Mouse (Mus musculus) T-cell, adult 66 days (primary cell): Measurements from ENCODE around the gene Gm13691. TPM values are rescaled to one million over a fixed set of nuclear protein-coding genes. Genes with fewer than 3 reads are reported as not detected.

Experiments used
- total RNA-seq, 2 experiments: library from RNA; stranded (reverse); gene quantifications; 3 replicates in 1 of 2; 4 replicates in 1 of 2; pipeline ENCODE4 v1.2.4; 2023

Gm13691 gene
- 1 to 10 TPM; 2.8 to 3.5 TPM for total RNA-seq

DNA sequence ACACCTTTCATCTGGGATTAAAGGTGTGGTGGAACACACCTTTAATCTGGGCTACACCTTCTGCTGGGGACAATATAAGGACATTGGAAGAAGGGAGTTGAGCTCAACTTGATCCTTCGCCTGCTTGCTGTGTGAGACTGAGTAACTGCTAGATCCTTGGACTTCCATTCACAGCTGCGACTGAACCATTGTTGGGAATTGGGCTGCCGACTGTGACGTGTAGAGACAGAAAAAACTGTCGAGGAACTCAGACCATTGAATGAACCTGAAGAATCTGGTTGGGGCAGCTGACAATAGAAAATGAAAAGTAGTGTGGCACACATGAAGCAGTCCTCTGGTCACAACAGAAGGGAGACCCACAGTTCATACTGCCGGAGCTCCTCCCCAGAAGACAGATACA is at the start of gene Gm13691:
Gene Gm13691 (plus strand): TSS at position 301 of the 400 bp plus-strand sequence.

DNA sequence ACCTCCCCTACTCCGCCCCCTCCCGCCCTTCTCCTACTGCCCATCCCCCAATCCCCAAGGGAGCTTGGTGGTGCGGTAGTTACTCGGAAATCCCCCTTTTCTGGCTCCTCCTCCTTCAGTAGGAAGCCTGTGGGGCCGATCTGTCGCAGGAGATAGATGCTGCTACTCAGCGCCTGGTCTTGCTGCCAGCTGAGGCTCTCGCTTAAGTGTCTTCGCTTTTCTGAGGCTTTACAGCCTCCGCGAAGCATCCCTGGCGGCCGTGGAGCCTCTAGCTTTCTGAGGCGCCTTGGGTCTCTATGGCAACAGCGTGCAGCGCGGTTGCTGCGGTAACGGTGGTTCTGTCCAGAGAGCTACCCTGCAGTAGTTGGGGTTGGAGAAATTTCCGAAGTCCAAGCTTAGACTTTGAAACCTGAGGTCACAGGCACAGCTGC is 49.4 kb upstream of the Gm13691 start, which contains the start of gene Zswim2:
Gene Zswim2 (minus strand): TSS at position 298 of the 431 bp plus-strand sequence.

GRCm38 (mm10) chr2:83955393-83955792 is 35.0 kb upstream of the Gm13691 start, which contains the start of gene Gm13698:
Gm13698 (plus strand) TSS chr2:83955693.

GRCm38 (mm10) chr2:83961203-83961602 is 29.1 kb upstream of the Gm13691 start, which contains the start of gene Gm13693:
Gm13693 (plus strand) TSS chr2:83961503.

GRCm38 (mm10) chr2:83967013-83967412 is 23.3 kb upstream of the Gm13691 start, which contains the start of gene Gm13695:
Gm13695 (plus strand) TSS chr2:83967313.

DNA sequence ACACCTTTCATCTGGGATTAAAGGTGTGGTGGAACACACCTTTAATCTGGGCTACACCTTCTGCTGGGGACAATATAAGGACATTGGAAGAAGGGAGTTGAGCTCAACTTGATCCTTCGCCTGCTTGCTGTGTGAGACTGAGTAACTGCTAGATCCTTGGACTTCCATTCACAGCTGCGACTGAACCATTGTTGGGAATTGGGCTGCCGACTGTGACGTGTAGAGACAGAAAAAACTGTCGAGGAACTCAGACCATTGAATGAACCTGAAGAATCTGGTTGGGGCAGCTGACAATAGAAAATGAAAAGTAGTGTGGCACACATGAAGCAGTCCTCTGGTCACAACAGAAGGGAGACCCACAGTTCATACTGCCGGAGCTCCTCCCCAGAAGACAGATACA is 17.5 kb upstream of the Gm13691 start, which contains the start of gene Gm13696:
Gene Gm13696 (plus strand): TSS at position 301 of the 400 bp plus-strand sequence.

DNA sequence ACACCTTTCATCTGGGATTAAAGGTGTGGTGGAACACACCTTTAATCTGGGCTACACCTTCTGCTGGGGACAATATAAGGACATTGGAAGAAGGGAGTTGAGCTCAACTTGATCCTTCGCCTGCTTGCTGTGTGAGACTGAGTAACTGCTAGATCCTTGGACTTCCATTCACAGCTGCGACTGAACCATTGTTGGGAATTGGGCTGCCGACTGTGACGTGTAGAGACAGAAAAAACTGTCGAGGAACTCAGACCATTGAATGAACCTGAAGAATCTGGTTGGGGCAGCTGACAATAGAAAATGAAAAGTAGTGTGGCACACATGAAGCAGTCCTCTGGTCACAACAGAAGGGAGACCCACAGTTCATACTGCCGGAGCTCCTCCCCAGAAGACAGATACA is 11.7 kb upstream of the Gm13691 start, which contains the start of gene Gm13694:
Gene Gm13694 (plus strand): TSS at position 301 of the 400 bp plus-strand sequence.

DNA sequence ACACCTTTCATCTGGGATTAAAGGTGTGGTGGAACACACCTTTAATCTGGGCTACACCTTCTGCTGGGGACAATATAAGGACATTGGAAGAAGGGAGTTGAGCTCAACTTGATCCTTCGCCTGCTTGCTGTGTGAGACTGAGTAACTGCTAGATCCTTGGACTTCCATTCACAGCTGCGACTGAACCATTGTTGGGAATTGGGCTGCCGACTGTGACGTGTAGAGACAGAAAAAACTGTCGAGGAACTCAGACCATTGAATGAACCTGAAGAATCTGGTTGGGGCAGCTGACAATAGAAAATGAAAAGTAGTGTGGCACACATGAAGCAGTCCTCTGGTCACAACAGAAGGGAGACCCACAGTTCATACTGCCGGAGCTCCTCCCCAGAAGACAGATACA is 5.9 kb upstream of the Gm13691 start, which contains the start of gene Gm13697:
Gene Gm13697 (plus strand): TSS at position 301 of the 400 bp plus-strand sequence.

Other genes with a start within 250 kb of the Gm13691 start
- gene Fam171b, start 177.9 kb upstream of the Gm13691 start, total RNA-seq = under 1 TPM; 0.58 to 0.86 TPM
- gene Zswim2, start 49.3 kb upstream of the Gm13691 start, total RNA-seq = not detected
- 1 to 10 TPM; 2.8 to 3.5 TPM for gene Gm13698, start 34.9 kb upstream of the Gm13691 start, total RNA-seq
- 1 to 10 TPM; 2.8 to 3.5 TPM for gene Gm13693, start 29.1 kb upstream of the Gm13691 start, total RNA-seq
- gene Gm13695, start 23.2 kb upstream of the Gm13691 start, total RNA-seq = 1 to 10 TPM in 1 of 2 experiments, not detected in 1; 8.5 TPM
- gene Gm13696, start 17.4 kb upstream of the Gm13691 start, total RNA-seq = 1 to 10 TPM; 2.8 to 3.5 TPM
- 1 to 10 TPM; 2.8 to 3.5 TPM for gene Gm13694, start 11.6 kb upstream of the Gm13691 start, total RNA-seq
- gene Gm13697, start 5.8 kb upstream of the Gm13691 start, total RNA-seq = 1 to 10 TPM; 2.8 to 3.5 TPM